Mouse (Mus musculus): Measurements from ENCODE around the gene Ccdc88a. TPM values are rescaled to one million over a fixed set of nuclear protein-coding genes. Genes with fewer than 3 reads are reported as not detected.

Ccdc88a gene
- polyA plus RNA-seq, 1 experiment from 2014 or later, result 26.2 TPM

DNA sequence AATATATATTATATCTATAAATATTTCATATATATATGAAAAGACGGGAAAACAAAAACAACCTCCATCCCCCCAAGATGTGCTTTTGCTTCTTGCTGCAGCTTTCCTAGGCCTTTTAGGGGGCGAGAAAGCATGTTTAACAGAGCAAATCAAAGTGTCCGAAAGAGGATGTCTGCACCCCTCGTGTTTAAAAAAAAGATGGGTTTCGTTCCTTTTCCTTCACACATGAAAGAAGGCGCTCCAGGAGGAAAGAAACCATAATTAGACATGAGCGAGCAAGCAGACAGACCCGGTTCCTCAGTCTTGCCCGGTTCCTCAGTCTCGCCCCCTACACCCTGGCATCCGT is 435 bp upstream of the Ccdc88a start:
- H3K4me2 ChIP-seq (ENCODE audit: low read depth, low read length), result peak overlapping the region; percentile 72
- no peaks in the 10 kb centered on the region for H3K36me3 ChIP-seq (ENCODE audit: control insufficient read depth, insufficient read depth, low read length)
- DNase-seq (ENCODE audit: low spot score) (no peak), ATAC-seq (ENCODE audit: low read depth) (no peak)
- H3K9ac ChIP-seq (ENCODE audit: low read depth, low read length), result peak overlapping the region; percentile 95
- H3K4me1 ChIP-seq (ENCODE audit: control insufficient read depth, insufficient read depth, low read length), result peaks cover 3% of the 10 kb centered on the region; the same call in 1 of the 2 replicates
- no peaks in the 10 kb centered on the region for H3K9me3 ChIP-seq (ENCODE audit: control insufficient read depth, low read length)
- 3% methylated on average over 11 of the region's 11 CpGs for WGBS
- H3K27ac ChIP-seq (replicated peaks; ENCODE audit: low read depth, low read length), result peak overlapping the region; percentile 95; the same call in 1 of the 2 replicates
- H3K27me3 ChIP-seq (replicated peaks; ENCODE audit: control insufficient read depth, insufficient read depth, low read length), result no peaks in the 10 kb centered on the region
- H3K4me3 ChIP-seq (ENCODE audit: low read depth, low read length), result peak overlapping the region; percentile 96

DNA sequence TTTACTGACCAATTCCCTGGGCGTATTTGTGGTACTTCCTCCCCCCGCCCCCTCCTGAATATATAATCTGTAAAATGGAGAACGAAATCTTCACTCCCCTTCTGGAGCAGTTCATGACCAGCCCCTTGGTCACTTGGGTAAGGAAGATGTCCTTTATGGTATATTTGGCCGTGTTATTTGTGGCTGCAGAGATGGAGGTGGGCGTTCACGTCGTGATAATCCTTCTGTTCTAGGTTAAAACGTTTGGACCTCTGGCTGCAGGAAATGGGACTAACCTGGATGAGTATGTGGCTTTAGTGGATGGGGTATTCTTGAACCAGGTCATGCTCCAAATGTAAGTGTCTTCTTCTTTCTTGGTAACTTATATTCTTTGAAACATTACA is 807 bp downstream of the Ccdc88a start:
- 0% methylated on average over 8 of the region's 8 CpGs for WGBS
- DNase-seq (ENCODE audit: low spot score), result no peak
- H3K9me3 ChIP-seq (ENCODE audit: control insufficient read depth, low read length), result no peaks in the 10 kb centered on the region
- H3K4me3 ChIP-seq (ENCODE audit: low read depth, low read length), result peak overlapping the region; percentile 96
- peak overlapping the region; percentile 95 for H3K27ac ChIP-seq (replicated peaks; ENCODE audit: low read depth, low read length)
- ATAC-seq (ENCODE audit: low read depth), result peak; percentile 2; the same call in 1 of the 2 replicates
- H3K4me1 ChIP-seq (ENCODE audit: control insufficient read depth, insufficient read depth, low read length), result peaks cover 3% of the 10 kb centered on the region; the same call in 1 of the 2 replicates
- peak overlapping the region; percentile 95 for H3K9ac ChIP-seq (ENCODE audit: low read depth, low read length)
- no peaks in the 10 kb centered on the region for H3K27me3 ChIP-seq (replicated peaks; ENCODE audit: control insufficient read depth, insufficient read depth, low read length)
- no peaks in the 10 kb centered on the region for H3K36me3 ChIP-seq (ENCODE audit: control insufficient read depth, insufficient read depth, low read length)
- H3K4me2 ChIP-seq (ENCODE audit: low read depth, low read length), result peak overlapping the region; percentile 72

DNA sequence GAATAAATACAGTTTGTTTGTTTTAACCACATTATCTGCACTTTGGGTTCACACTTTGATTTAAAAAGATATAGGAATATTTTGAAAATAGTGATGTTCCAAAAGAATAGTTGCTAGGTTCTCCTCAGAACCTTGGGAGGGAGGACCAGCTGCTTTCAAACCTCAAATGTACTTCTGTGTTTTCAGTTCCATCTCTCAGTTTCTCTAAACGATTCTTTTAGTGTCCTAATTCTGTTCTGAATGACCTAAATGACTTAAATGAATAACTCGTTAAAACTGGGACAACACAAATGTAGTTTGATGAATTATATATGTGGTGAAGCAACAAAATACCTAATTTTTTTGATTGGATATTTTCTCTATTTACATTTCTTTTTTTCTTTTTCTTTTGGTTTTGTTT is 3.2 kb downstream of the Ccdc88a start:
- Histone ChIP-seq H3K36me3 (ENCODE audit: control insufficient read depth, insufficient read depth, low read length) (no peaks in the 10 kb centered on the region), H3K4me1 (ENCODE audit: control insufficient read depth, insufficient read depth, low read length) (peaks cover 3% of the 10 kb centered on the region; the same call in 1 of the 2 replicates), H3K4me3 (ENCODE audit: low read depth, low read length) (no peak overlapping the region), H3K4me2 (ENCODE audit: low read depth, low read length) (no peak overlapping the region), H3K27me3 (replicated peaks; ENCODE audit: control insufficient read depth, insufficient read depth, low read length) (no peaks in the 10 kb centered on the region), H3K9me3 (ENCODE audit: control insufficient read depth, low read length) (no peaks in the 10 kb centered on the region), H3K9ac (ENCODE audit: low read depth, low read length) (no peak overlapping the region), H3K27ac (replicated peaks; ENCODE audit: low read depth, low read length) (no peak overlapping the region)
- DNase-seq (ENCODE audit: low spot score), result no peak
- WGBS, result 87% methylated on average over 2 of the region's 2 CpGs
- ATAC-seq (ENCODE audit: low read depth), result no peak

GRCm38 (mm10) chr11:29378751-29379150 is 5.3 kb downstream of the Ccdc88a start:
- H3K4me1 ChIP-seq (ENCODE audit: control insufficient read depth, insufficient read depth, low read length), result peaks cover 3% of the 10 kb centered on the region; the same call in 1 of the 2 replicates
- no peak overlapping the region for H3K27ac ChIP-seq (replicated peaks; ENCODE audit: low read depth, low read length)
- H3K9ac ChIP-seq (ENCODE audit: low read depth, low read length), result no peak overlapping the region
- H3K4me2 ChIP-seq (ENCODE audit: low read depth, low read length), result no peak overlapping the region
- DNase-seq (ENCODE audit: low spot score) (no peak), ATAC-seq (ENCODE audit: low read depth) (no peak)
- 92% methylated on average over 1 of the region's 1 CpGs for WGBS
- H3K9me3 ChIP-seq (ENCODE audit: control insufficient read depth, low read length), result no peaks in the 10 kb centered on the region
- 0 out of 2 replicates have a peak, but pooled peaks cover 4% of the 10 kb centered on the region for H3K36me3 ChIP-seq (ENCODE audit: control insufficient read depth, insufficient read depth, low read length)
- H3K4me3 ChIP-seq (ENCODE audit: low read depth, low read length), result no peak overlapping the region
- no peaks in the 10 kb centered on the region for H3K27me3 ChIP-seq (replicated peaks; ENCODE audit: control insufficient read depth, insufficient read depth, low read length)

GRCm38 (mm10) chr11:29383493-29383892 is 10.0 kb downstream of the Ccdc88a start:
- no peaks in the 10 kb centered on the region for H3K4me1 ChIP-seq (ENCODE audit: control insufficient read depth, insufficient read depth, low read length)
- no peaks in the 10 kb centered on the region for H3K9me3 ChIP-seq (ENCODE audit: control insufficient read depth, low read length)
- peaks cover 7% of the 10 kb centered on the region; the same call in 1 of the 2 replicates for H3K36me3 ChIP-seq (ENCODE audit: control insufficient read depth, insufficient read depth, low read length)
- no peak overlapping the region for H3K9ac ChIP-seq (ENCODE audit: low read depth, low read length)
- H3K27me3 ChIP-seq (replicated peaks; ENCODE audit: control insufficient read depth, insufficient read depth, low read length), result no peaks in the 10 kb centered on the region
- H3K27ac ChIP-seq (replicated peaks; ENCODE audit: low read depth, low read length), result no peak overlapping the region
- no peak for DNase-seq (ENCODE audit: low spot score)
- 61% methylated on average over 2 of the region's 2 CpGs for WGBS
- no peak for ATAC-seq (ENCODE audit: low read depth)
- no peak overlapping the region for H3K4me3 ChIP-seq (ENCODE audit: low read depth, low read length)
- H3K4me2 ChIP-seq (ENCODE audit: low read depth, low read length), result no peak overlapping the region

DNA sequence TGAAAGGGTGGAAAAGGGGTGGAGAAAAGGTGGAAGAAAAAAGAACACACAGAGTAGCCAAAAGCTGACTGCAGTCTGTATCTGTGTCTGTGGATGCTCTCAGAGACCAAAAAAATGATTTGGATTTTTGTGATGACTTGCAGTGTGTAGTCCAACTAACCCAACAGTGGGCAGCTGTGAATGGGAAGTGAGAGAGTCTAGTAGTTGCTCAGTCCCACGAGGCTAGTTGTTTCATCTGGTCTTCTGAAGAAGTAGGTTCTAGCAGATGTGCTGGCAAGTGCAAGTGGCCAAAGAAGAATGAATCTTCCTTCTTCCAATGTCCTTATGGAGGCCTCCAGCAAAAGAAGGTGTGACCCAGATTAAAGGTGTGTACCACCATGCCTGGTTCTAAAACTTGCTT is 10.5 kb downstream of the Ccdc88a start:
- Histone ChIP-seq H3K27me3 (replicated peaks; ENCODE audit: control insufficient read depth, insufficient read depth, low read length) (no peaks in the 10 kb centered on the region), H3K9me3 (ENCODE audit: control insufficient read depth, low read length) (no peaks in the 10 kb centered on the region), H3K4me2 (ENCODE audit: low read depth, low read length) (no peak overlapping the region), H3K36me3 (ENCODE audit: control insufficient read depth, insufficient read depth, low read length) (peaks cover 7% of the 10 kb centered on the region; the same call in 1 of the 2 replicates), H3K9ac (ENCODE audit: low read depth, low read length) (no peak overlapping the region), H3K4me1 (ENCODE audit: control insufficient read depth, insufficient read depth, low read length) (no peaks in the 10 kb centered on the region), H3K27ac (replicated peaks; ENCODE audit: low read depth, low read length) (no peak overlapping the region), H3K4me3 (ENCODE audit: low read depth, low read length) (no peak overlapping the region)
- ATAC-seq (ENCODE audit: low read depth) (no peak), DNase-seq (ENCODE audit: low spot score) (no peak)
- 76% methylated on average over 1 of the region's 1 CpGs for WGBS

- H3K9ac ChIP-seq (ENCODE audit: low read depth, low read length), result no peak overlapping the region
- DNase-seq (ENCODE audit: low spot score) (no peak), ATAC-seq (ENCODE audit: low read depth) (no peak)
- H3K4me2 ChIP-seq (ENCODE audit: low read depth, low read length), result no peak overlapping the region
- WGBS, result 80% methylated on average over 3 of the region's 3 CpGs
- H3K9me3 ChIP-seq (ENCODE audit: control insufficient read depth, low read length), result no peaks in the 10 kb centered on the region
- no peaks in the 10 kb centered on the region for H3K4me1 ChIP-seq (ENCODE audit: control insufficient read depth, insufficient read depth, low read length)
- peaks cover 7% of the 10 kb centered on the region; the same call in 1 of the 2 replicates for H3K36me3 ChIP-seq (ENCODE audit: control insufficient read depth, insufficient read depth, low read length)
- no peaks in the 10 kb centered on the region for H3K27me3 ChIP-seq (replicated peaks; ENCODE audit: control insufficient read depth, insufficient read depth, low read length)
- no peak overlapping the region for H3K27ac ChIP-seq (replicated peaks; ENCODE audit: low read depth, low read length)
- no peak overlapping the region for H3K4me3 ChIP-seq (ENCODE audit: low read depth, low read length)
Measured at GRCm38 (mm10) chr11:29384617-29385016, 11.2 kb downstream of the Ccdc88a start.

DNA sequence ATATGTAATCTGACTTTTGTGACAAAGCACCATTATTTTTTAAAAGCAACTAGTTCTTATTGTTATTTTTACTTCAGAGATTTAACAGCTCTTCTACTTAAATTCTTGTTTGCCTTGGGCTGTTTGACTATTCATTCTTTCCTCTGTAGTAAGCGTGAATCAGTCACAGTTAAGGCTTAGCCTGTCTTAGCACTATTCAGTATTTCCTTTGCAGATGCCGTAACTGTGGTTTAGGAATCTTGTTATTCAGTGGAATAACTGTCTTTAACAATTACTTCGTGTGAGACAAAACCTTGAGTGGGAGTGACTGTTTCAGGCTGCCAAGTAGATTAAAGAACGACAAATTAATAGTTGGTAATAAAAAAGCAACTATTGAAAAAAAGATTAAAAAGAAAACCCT is 16.5 kb downstream of the Ccdc88a start:
- 64% methylated on average over 4 of the region's 4 CpGs for WGBS
- ATAC-seq (ENCODE audit: low read depth), result no peak

DNA sequence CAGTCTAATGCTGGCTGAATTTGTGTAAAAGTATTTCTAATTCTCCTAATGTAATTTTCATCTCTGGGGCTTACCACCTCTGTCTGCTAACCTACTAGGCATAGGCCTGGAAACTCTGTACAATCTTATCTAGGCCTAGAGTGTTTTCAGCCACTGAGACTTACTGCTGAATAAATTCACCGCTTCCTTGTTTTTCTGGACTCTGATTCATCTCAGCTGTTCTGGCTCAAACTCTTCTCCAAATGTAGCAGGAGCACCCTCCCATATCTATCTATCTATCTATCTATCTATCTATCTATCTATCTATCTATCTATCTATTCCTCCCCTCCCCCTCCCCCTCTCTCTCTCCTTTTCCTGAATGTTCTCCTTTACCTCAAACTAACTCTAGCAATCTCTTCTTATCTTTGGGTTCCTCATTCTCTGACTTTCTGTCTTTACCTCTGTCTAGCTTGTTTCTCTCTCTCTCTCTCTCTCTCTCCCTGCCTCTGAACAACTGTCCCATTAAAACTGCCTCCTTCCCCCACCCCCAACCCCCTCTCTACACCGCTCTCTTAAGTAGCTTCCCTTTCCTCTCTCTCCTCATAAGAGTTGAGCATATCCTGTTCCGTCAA is 21.8 kb downstream of the Ccdc88a start:
- WGBS, result 94% methylated on average over 3 of the region's 3 CpGs
- no peaks in the 10 kb centered on the region for H3K27me3 ChIP-seq (replicated peaks; ENCODE audit: control insufficient read depth, insufficient read depth, low read length)
- DNase-seq (ENCODE audit: low spot score), result no peak
- H3K4me2 ChIP-seq (ENCODE audit: low read depth, low read length), result no peak overlapping the region
- H3K36me3 ChIP-seq (ENCODE audit: control insufficient read depth, insufficient read depth, low read length), result 0 out of 2 replicates have a peak, but pooled peaks cover under 1% of the 10 kb centered on the region
- H3K4me1 ChIP-seq (ENCODE audit: control insufficient read depth, insufficient read depth, low read length), result no peaks in the 10 kb centered on the region
- ATAC-seq (ENCODE audit: low read depth), result no peak
- H3K4me3 ChIP-seq (ENCODE audit: low read depth, low read length), result no peak overlapping the region
- no peaks in the 10 kb centered on the region for H3K9me3 ChIP-seq (ENCODE audit: control insufficient read depth, low read length)
- H3K9ac ChIP-seq (ENCODE audit: low read depth, low read length), result no peak overlapping the region
- no peak overlapping the region for H3K27ac ChIP-seq (replicated peaks; ENCODE audit: low read depth, low read length)

More for the DNA sequence above, 16.5 kb downstream of the Ccdc88a start:
- Histone ChIP-seq H3K4me2 (ENCODE audit: low read depth, low read length) (no peak overlapping the region), H3K36me3 (ENCODE audit: control insufficient read depth, insufficient read depth, low read length) (no peaks in the 10 kb centered on the region), H3K27ac (replicated peaks; ENCODE audit: low read depth, low read length) (no peak overlapping the region), H3K27me3 (replicated peaks; ENCODE audit: control insufficient read depth, insufficient read depth, low read length) (no peaks in the 10 kb centered on the region), H3K9ac (ENCODE audit: low read depth, low read length) (no peak overlapping the region), H3K4me1 (ENCODE audit: control insufficient read depth, insufficient read depth, low read length) (no peaks in the 10 kb centered on the region), H3K4me3 (ENCODE audit: low read depth, low read length) (no peak overlapping the region), H3K9me3 (ENCODE audit: control insufficient read depth, low read length) (no peaks in the 10 kb centered on the region)
- DNase-seq (ENCODE audit: low spot score), result peak; percentile 12
